Mouse (Mus musculus) CH12.LX (cell line): ENCODE results near the gene Csmd2. TPM values are rescaled to one million over a fixed set of nuclear protein-coding genes. Genes with fewer than 3 reads are reported as not detected.

Experiments used
- DNase-seq: peaks from one replicate; pipeline ENCODE4 v3.0.0-alpha.2; 2013; ENCODE audit errors: extremely low read depth
- H3K27ac ChIP-seq: 2 replicates; pipeline ENCODE4 v1.5.1; 2012; ENCODE audit warnings: low read depth, mild to moderate bottlenecking, control low read depth, moderate library complexity; ENCODE audit not compliant: insufficient read depth
- H3K27me3 ChIP-seq: replicated peaks from 2 replicates; pipeline ENCODE3; 2012; ENCODE audit warnings: inconsistent platforms
- H3K36me3 ChIP-seq, 2 experiments: replicated peaks in 1 of 2; 2 replicates each; pipeline versions ENCODE3 to v1.6.1; 2012; ENCODE audit warnings: inconsistent platforms in 1 of 2, low read length in 1 of 2, mild to moderate bottlenecking in 1 of 2, mixed read lengths in 1 of 2, moderate library complexity in 1 of 2; ENCODE audit not compliant: control insufficient read depth in 1 of 2, insufficient read depth in 1 of 2
- H3K4me1 ChIP-seq, 2 experiments: 2 replicates each; pipeline ENCODE4 v1.6.1; 2012; ENCODE audit warnings: inconsistent platforms in 1 of 2, moderate library complexity in 1 of 2; ENCODE audit not compliant: insufficient read depth in 2 of 2, control insufficient read depth in 1 of 2
- H3K4me2 ChIP-seq: 2 replicates; pipeline ENCODE4 v1.6.1; 2012; ENCODE audit warnings: low read depth, mild to moderate bottlenecking, control low read depth; ENCODE audit not compliant: poor library complexity, insufficient read depth, severe bottlenecking
- H3K4me3 ChIP-seq, 3 experiments: fragments of 150-350 bp in 1 of 3; sonication (generic) in 1 of 3; replicated peaks in 1 of 3; 2 replicates each; pipeline versions ENCODE3 to v1.5.1; 2011 to 2012; ENCODE audit warnings: low read depth in 2 of 3, low read length in 2 of 3, mild to moderate bottlenecking in 2 of 3, moderate library complexity in 2 of 3, control low read depth in 1 of 3, improper control_type of control experiment in 1 of 3, inconsistent platforms in 1 of 3, mixed read lengths in 1 of 3; ENCODE audit not compliant: poor library complexity in 1 of 3
- H3K79me2 ChIP-seq: replicated peaks from 2 replicates; pipeline ENCODE4 v1.6.1; 2012; ENCODE audit warnings: mild to moderate bottlenecking, moderate library complexity; ENCODE audit not compliant: control insufficient read depth, poor library complexity, insufficient read depth, severe bottlenecking; ENCODE audit errors: extremely low read depth
- H3K9ac ChIP-seq: 2 replicates; pipeline ENCODE4 v1.6.1; 2012; ENCODE audit warnings: low read depth, mild to moderate bottlenecking, control low read depth, moderate library complexity; ENCODE audit not compliant: insufficient read depth
- H3K9me3 ChIP-seq: replicated peaks from 2 replicates; pipeline ENCODE3; 2012; ENCODE audit warnings: low read length, inconsistent platforms, mixed read lengths
- BHLHE40 ChIP-seq: IDR thresholded peaks from 2 replicates; pipeline ENCODE4 v1.6.1; 2011; ENCODE audit warnings: mild to moderate bottlenecking, low read depth, low read length, improper control_type of control experiment
- CHD2 ChIP-seq: IDR thresholded peaks from 2 replicates; pipeline ENCODE4 v1.6.1; 2011; ENCODE audit warnings: low read length, improper control_type of control experiment
- EP300 ChIP-seq: IDR thresholded peaks from 2 replicates; pipeline ENCODE4 v1.6.1; 2011; ENCODE audit warnings: low read length, improper control_type of control experiment
- ETS1 ChIP-seq: conservative IDR thresholded peaks from 2 replicates; pipeline ENCODE4 v1.6.1; 2012; ENCODE audit warnings: low read depth, mild to moderate bottlenecking, inconsistent platforms, low read length, improper control_type of control experiment, moderate library complexity
- GABPA ChIP-seq: IDR thresholded peaks from 2 replicates; pipeline ENCODE4 v1.6.1; 2012; ENCODE audit warnings: low read depth, low read length, improper control_type of control experiment, inconsistent platforms; ENCODE audit not compliant: insufficient replicate concordance
- JUND ChIP-seq: conservative IDR thresholded peaks from 2 replicates; pipeline ENCODE4 v1.6.1; 2011; ENCODE audit warnings: low read depth, low read length, improper control_type of control experiment
- MAX ChIP-seq: IDR thresholded peaks from 2 replicates; pipeline ENCODE4 v1.6.1; 2011; ENCODE audit warnings: low read length, improper control_type of control experiment
- MXI1 ChIP-seq: IDR thresholded peaks from 2 replicates; pipeline ENCODE4 v1.6.1; 2011; ENCODE audit warnings: mild to moderate bottlenecking, low read depth, low read length, improper control_type of control experiment
- MYC ChIP-seq: IDR thresholded peaks from 2 replicates; pipeline ENCODE4 v1.6.1; 2011; ENCODE audit warnings: low read depth, mild to moderate bottlenecking, improper control_type of control experiment, low read length
- NELFE ChIP-seq: IDR thresholded peaks from 2 replicates; pipeline ENCODE4 v1.6.1; 2011; ENCODE audit warnings: low read depth, low read length, improper control_type of control experiment
- NRF1 ChIP-seq: IDR thresholded peaks from 2 replicates; pipeline ENCODE4 v1.6.1; 2014; ENCODE audit warnings: low read depth, mild to moderate bottlenecking, inconsistent platforms, low read length, improper control_type of control experiment, moderate library complexity
- PAX5 ChIP-seq: IDR thresholded peaks from 2 replicates; pipeline ENCODE4 v1.6.1; 2012; ENCODE audit warnings: low read length, inconsistent platforms, mixed read lengths
- POLR2A ChIP-seq: IDR thresholded peaks from 2 replicates; pipeline ENCODE4 v1.6.1; 2011; ENCODE audit warnings: low read depth, mild to moderate bottlenecking, improper control_type of control experiment, low read length
- POLR2AphosphoS2 ChIP-seq: IDR thresholded peaks from 2 replicates; pipeline ENCODE4 v1.6.1; 2011; ENCODE audit warnings: low read depth, low read length, improper control_type of control experiment
- RAD21 ChIP-seq: IDR thresholded peaks from 2 replicates; pipeline ENCODE4 v1.6.1; 2011; ENCODE audit warnings: low read depth, mild to moderate bottlenecking, low read length, improper control_type of control experiment, moderate library complexity
- SIN3A ChIP-seq: IDR thresholded peaks from 2 replicates; pipeline ENCODE4 v1.6.1; 2012; ENCODE audit warnings: low read length, improper control_type of control experiment, inconsistent platforms
- UBTF ChIP-seq: IDR thresholded peaks from 2 replicates; pipeline ENCODE4 v1.6.1; 2012; ENCODE audit warnings: low read depth, mild to moderate bottlenecking, inconsistent platforms, low read length, improper control_type of control experiment, moderate library complexity
- USF1 ChIP-seq: IDR thresholded peaks from 2 replicates; pipeline ENCODE4 v1.6.1; 2014; ENCODE audit warnings: low read depth, mild to moderate bottlenecking, inconsistent platforms, low read length, improper control_type of control experiment
- USF2 ChIP-seq: conservative IDR thresholded peaks from 2 replicates; pipeline ENCODE4 v1.6.1; 2011; ENCODE audit warnings: low read depth, low read length, improper control_type of control experiment
- ZKSCAN1 ChIP-seq: IDR thresholded peaks from 2 replicates; pipeline ENCODE4 v1.6.1; 2012; ENCODE audit warnings: low read depth, inconsistent platforms, low read length, improper control_type of control experiment, borderline replicate concordance
- ZMIZ1 ChIP-seq: IDR thresholded peaks from 2 replicates; pipeline ENCODE4 v1.6.1; 2012; ENCODE audit warnings: low read depth, mild to moderate bottlenecking, inconsistent platforms, low read length, improper control_type of control experiment
- ZNF384 ChIP-seq: IDR thresholded peaks from 2 replicates; pipeline ENCODE4 v1.6.1; 2012; ENCODE audit warnings: low read depth, low read length, improper control_type of control experiment, inconsistent platforms
- dilution Hi-C: fragments of 300-500 bp; cut with MboI; formaldehyde crosslinking; loops from 2 replicates; pipeline ENCODE4 v1.14.3; 2020; ENCODE audit warnings: low sequenced_read_pairs; ENCODE audit not compliant: extremely low pct_unique_long_range_greater_than_20kb, extremely low pct_ligation_motif_present
- in situ Hi-C: fragments of 300-500 bp; cut with MboI; formaldehyde crosslinking; loops from 3 replicates; pipeline ENCODE4 v1.14.3; 2019; ENCODE audit warnings: low sequenced_read_pairs, low pct_ligation_motif_present, low pct_unique_long_range_greater_than_20kb, mixed read lengths
- polyA plus RNA-seq: library from polyadenylated mRNA; unstranded; fragments of >175 nt; gene quantifications from 2 replicates; pipeline ENCODE4 v1.2.1, GENCODE M21; 2012; ENCODE audit warnings: low read depth; ENCODE audit not compliant: insufficient read length
- total RNA-seq, 2 experiments: library from RNA; depleted of rRNA; stranded (reverse); fragments of 300-350 nt in 1 of 2; fragments of >200 nt in 1 of 2; gene quantifications; 2 replicates each; pipeline ENCODE4 v1.2.3; 2012 to 2014

The Csmd2 gene
- total and polyA plus RNA-seq, 3 experiments, result 0.08 to 0.80 TPM; not detected in 1

DNA sequence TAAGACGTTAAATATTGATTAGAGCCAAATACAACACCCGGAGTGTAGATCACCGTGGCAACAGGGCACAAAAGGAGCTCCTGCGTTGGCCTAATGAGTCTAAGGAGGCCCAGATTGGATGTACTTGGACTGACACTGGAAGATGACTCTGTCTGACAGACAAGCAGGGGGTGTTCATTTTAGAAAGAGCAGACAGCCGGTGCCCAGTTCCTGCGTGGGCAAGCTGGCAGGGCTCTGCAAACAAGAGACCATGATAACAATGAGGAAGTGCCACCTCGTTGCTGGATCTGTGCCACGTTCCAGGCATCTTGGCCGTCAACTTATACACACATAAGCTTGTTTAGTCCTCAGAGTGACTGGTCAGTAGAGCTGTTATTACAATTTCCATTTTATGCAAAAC, 342.9 kb downstream of the Csmd2 start:
- Histone ChIP-seq H3K9ac (no peak overlapping the region), H3K4me1 (no peaks in the 10 kb centered on the region), H3K4me3 (no peak overlapping the region), H3K79me2 (no peaks in the 10 kb centered on the region), H3K27ac (no peak overlapping the region), H3K36me3 (no peaks in the 10 kb centered on the region), H3K9me3 (peaks cover 88% of the 10 kb centered on the region), H3K4me2 (no peak overlapping the region), H3K27me3 (no peaks in the 10 kb centered on the region)
- in situ Hi-C loops, result no loop called here
- DNase-seq, result no peak
- dilution Hi-C loops, result no loop called here
- TF ChIP-seq ZKSCAN1 (no peak), MXI1 (no peak), USF1 (no peak), BHLHE40 (no peak), ZMIZ1 (no peak), JUND (no peak), NRF1 (no peak), ZNF384 (no peak), RAD21 (no peak), UBTF (no peak), PAX5 (no peak), MYC (no peak), NELFE (no peak), SIN3A (no peak), ETS1 (no peak), GABPA (no peak)

DNA sequence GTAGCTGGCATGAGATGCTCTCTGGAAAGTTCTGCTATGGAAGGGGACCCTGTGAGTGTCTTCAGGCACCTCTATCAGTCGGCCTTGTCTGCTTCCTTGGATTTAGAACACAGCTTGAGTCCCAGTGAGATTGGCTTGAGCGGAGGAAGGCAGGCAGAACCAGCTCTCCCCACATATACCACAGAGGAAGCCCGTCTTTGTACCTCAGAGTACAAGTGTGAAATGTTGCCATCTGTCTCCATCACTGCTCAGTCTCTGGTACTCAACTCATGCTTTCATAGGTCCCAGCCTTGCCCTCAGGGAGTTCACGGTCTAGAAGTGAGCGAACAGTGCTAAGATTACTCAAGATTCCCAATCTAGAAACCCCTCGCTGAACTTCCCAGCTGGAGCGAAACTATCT, 352.8 kb downstream of the Csmd2 start:
- DNase-seq, result no peak
- no peak overlapping the region for H3K4me3 ChIP-seq
- peaks cover 72% of the 10 kb centered on the region for H3K9me3 ChIP-seq
- in situ Hi-C loops (no loop called here), dilution Hi-C loops (no loop called here)
- H3K36me3 ChIP-seq, result no peaks in the 10 kb centered on the region
- H3K4me2 ChIP-seq, result no peak overlapping the region
- TF ChIP-seq POLR2A (no peak), MAX (no peak), ZKSCAN1 (no peak), BHLHE40 (no peak), MXI1 (no peak), USF2 (no peak), EP300 (no peak), CHD2 (no peak), POLR2AphosphoS2 (no peak), JUND (no peak)
- no peaks in the 10 kb centered on the region for H3K4me1 ChIP-seq
- no peak overlapping the region for H3K9ac ChIP-seq
- H3K27ac ChIP-seq, result no peak overlapping the region
- no peaks in the 10 kb centered on the region for H3K27me3 ChIP-seq
- H3K79me2 ChIP-seq, result no peaks in the 10 kb centered on the region
